Mouse (Mus musculus) testis, adult 2 months (tissue): Measurements from ENCODE around the gene Ptprn.

Source experiments
- CTCF ChIP-seq: fragments of 200-500 bp; IDR thresholded peaks from 2 replicates; pipeline ENCODE4 v1.5.1; 2012; ENCODE audit warnings: low read depth, mild to moderate bottlenecking, inconsistent platforms, low read length, moderate library complexity; ENCODE audit not compliant: control insufficient read depth, insufficient read depth, insufficient replicate concordance
- POLR2A ChIP-seq: fragments of 200-500 bp; IDR thresholded peaks from 2 replicates; pipeline ENCODE4 v1.6.1; 2012; ENCODE audit warnings: low read depth, mild to moderate bottlenecking, inconsistent platforms, low read length, moderate library complexity; ENCODE audit not compliant: control insufficient read depth

DNA sequence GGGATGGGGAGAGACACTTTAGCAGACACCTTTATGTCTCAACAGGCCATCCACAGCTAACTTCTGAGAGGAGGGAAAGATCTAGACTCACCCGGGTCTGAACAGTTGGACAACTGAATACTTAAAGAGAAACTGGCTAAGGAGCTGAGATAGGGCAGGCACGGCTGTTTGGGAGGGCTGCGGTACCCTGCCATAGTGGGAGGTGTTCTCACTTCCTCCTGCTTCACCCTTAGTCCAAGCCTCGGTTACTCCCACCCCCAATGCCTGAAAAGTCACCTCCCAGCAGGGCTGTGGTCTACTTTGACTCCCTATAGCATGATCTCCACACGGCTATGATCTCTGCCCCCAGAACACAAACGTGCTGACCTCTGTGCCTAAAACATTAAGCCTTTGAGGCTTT, 40.8 kb downstream of the Ptprn start:
- TF ChIP-seq POLR2A (no peak), CTCF (no peak)
